Mouse (Mus musculus): ENCODE results near the gene Gm29666. TPM values are rescaled to one million over a fixed set of nuclear protein-coding genes. Genes with fewer than 3 reads are reported as not detected.

The Gm29666 gene
- polyA plus RNA-seq (2012; rRNA removed) = 0.05 and 0.09 TPM in 2 replicates

DNA sequence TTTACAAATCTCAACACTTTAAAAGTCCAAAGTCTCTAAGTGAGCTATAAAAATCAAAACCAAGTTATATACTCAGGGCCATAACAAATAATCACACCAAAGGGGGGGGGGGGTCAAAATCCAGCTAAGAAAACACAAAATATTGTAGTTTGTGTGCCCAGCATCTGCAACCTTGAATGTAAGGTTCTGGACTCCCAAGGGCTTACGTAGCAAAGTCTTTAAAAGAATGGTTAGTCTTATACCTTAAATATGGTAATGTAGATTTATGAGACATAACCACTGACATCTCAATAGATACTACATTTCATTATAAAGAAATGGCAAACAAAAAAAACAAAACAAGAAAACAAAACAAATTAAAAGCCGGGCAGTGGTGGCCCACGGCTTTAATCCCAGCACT, at the start of gene Gm29666:
TSS of gene Gm29666 (minus strand) at position 101 of the 400 bp plus-strand sequence.
- TF ChIP-seq POLR2A (IDR thresholded peaks at IDR 0.05; ENCODE audit: low read depth, low read length) = no peak
- no peak for TF ChIP-seq CTCF (IDR thresholded peaks at IDR 0.05; ENCODE audit: extremely low read depth, insufficient read length, insufficient replicate concordance, low read depth, low read length)
- H3K27ac ChIP-seq (ENCODE audit: insufficient read depth, low read depth, low read length) = no peak within 1 kb of the TSS
- H3K4me1 ChIP-seq (ENCODE audit: control insufficient read depth, insufficient read depth, insufficient read length, low read length) = peaks cover 3% of the 10 kb centered on the region; the same call in 1 of the 2 replicates
- WGBS = 92% methylated on average over 3 of the region's 3 CpGs
- H3K4me3 ChIP-seq (ENCODE audit: low read depth, low read length) = no peak within 1 kb of the TSS
- H3K36me3 ChIP-seq (ENCODE audit: control insufficient read depth, insufficient read depth, low read length) = no peaks in the 10 kb centered on the region
- H3K27me3 ChIP-seq (ENCODE audit: control insufficient read depth, insufficient read depth, low read length) = no peaks in the 10 kb centered on the region

GRCm38 (mm10) chr15:84968534-84968933, 48.7 kb upstream of the Gm29666 start:
- 80% methylated on average over 4 of the region's 4 CpGs for WGBS
- Histone ChIP-seq H3K4me3 (ENCODE audit: low read depth, low read length) (no peak overlapping the region), H3K36me3 (ENCODE audit: control insufficient read depth, insufficient read depth, low read length) (no peaks in the 10 kb centered on the region), H3K27me3 (ENCODE audit: control insufficient read depth, insufficient read depth, low read length) (no peaks in the 10 kb centered on the region), H3K27ac (ENCODE audit: insufficient read depth, low read depth, low read length) (no peak overlapping the region), H3K4me1 (ENCODE audit: control insufficient read depth, insufficient read depth, insufficient read length, low read length) (peaks cover 3% of the 10 kb centered on the region; the same call in 1 of the 2 replicates)
- TF ChIP-seq POLR2A (IDR thresholded peaks at IDR 0.05; ENCODE audit: low read depth, low read length) (no peak), CTCF (IDR thresholded peaks at IDR 0.05; ENCODE audit: extremely low read depth, insufficient read length, insufficient replicate concordance, low read depth, low read length) (no peak)

- Histone ChIP-seq H3K36me3 (ENCODE audit: control insufficient read depth, insufficient read depth, low read length) (no peaks in the 10 kb centered on the region), H3K4me1 (ENCODE audit: control insufficient read depth, insufficient read depth, insufficient read length, low read length) (peaks cover 3% of the 10 kb centered on the region; the same call in 1 of the 2 replicates), H3K27me3 (ENCODE audit: control insufficient read depth, insufficient read depth, low read length) (no peaks in the 10 kb centered on the region), H3K27ac (ENCODE audit: insufficient read depth, low read depth, low read length) (no peak overlapping the region), H3K4me3 (ENCODE audit: low read depth, low read length) (no peak overlapping the region)
- no peak for TF ChIP-seq POLR2A (IDR thresholded peaks at IDR 0.05; ENCODE audit: low read depth, low read length)
- TF ChIP-seq CTCF (IDR thresholded peaks at IDR 0.05; ENCODE audit: extremely low read depth, insufficient read length, insufficient replicate concordance, low read depth, low read length) = no peak
- 57% methylated on average over 7 of the region's 7 CpGs for WGBS
Observed at GRCm38 (mm10) chr15:84965575-84966360, 45.9 kb upstream of the Gm29666 start.

DNA sequence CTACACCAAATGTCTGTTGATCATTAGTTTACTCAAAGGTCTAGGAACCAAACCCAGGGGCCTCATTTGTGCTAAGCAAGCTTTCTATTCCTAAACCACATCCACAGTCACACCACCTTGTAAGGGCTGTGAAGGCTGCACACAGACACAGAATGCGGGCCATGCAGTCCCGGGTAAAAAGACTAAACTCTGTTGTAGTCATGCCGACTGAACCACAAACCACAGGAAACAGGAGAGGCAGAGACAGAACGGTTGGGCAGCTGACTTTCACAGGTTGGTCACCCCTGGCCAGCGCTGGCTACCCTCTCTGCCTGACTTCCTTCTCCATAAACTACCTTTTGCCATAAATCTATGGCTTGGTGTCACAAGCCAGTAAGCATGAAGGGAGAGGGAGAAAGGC, 44.9 kb upstream of the Gm29666 start:
- Histone ChIP-seq H3K27ac (ENCODE audit: insufficient read depth, low read depth, low read length) (no peak overlapping the region), H3K4me3 (ENCODE audit: low read depth, low read length) (no peak overlapping the region), H3K36me3 (ENCODE audit: control insufficient read depth, insufficient read depth, low read length) (no peaks in the 10 kb centered on the region), H3K27me3 (ENCODE audit: control insufficient read depth, insufficient read depth, low read length) (no peaks in the 10 kb centered on the region), H3K4me1 (ENCODE audit: control insufficient read depth, insufficient read depth, insufficient read length, low read length) (peaks cover 3% of the 10 kb centered on the region; the same call in 1 of the 2 replicates)
- WGBS = 74% methylated on average over 5 of the region's 5 CpGs
- TF ChIP-seq CTCF (IDR thresholded peaks at IDR 0.05; ENCODE audit: extremely low read depth, insufficient read length, insufficient replicate concordance, low read depth, low read length) = no peak
- no peak for TF ChIP-seq POLR2A (IDR thresholded peaks at IDR 0.05; ENCODE audit: low read depth, low read length)

DNA sequence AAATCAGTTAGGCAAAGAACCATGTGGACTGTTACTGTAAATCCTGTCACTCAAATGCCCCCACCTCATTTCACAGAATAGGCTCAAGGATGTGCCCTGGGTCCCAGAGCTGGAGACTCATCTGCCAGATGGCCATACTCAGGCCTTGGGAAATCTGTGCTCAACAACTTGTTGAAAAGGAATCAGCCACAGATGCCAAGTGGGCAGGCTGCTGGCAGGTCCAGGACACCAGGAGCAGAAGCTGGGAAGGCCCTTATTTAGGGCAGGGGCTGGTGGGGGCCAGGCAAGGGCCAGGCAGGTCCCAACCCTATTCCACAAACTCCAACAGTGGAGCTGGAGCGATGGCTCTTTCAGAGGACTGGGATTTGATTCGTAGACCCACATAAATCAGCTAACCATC, 42.7 kb upstream of the Gm29666 start:
- H3K27me3 ChIP-seq (ENCODE audit: control insufficient read depth, insufficient read depth, low read length) = no peaks in the 10 kb centered on the region
- no peaks in the 10 kb centered on the region; the same call in 1 of the 2 replicates for H3K36me3 ChIP-seq (ENCODE audit: control insufficient read depth, insufficient read depth, low read length)
- 93% methylated on average over 2 of the region's 2 CpGs for WGBS
- H3K27ac ChIP-seq (ENCODE audit: insufficient read depth, low read depth, low read length) = no peak overlapping the region
- no peak overlapping the region for H3K4me3 ChIP-seq (ENCODE audit: low read depth, low read length)
- TF ChIP-seq CTCF (IDR thresholded peaks at IDR 0.05; ENCODE audit: extremely low read depth, insufficient read length, insufficient replicate concordance, low read depth, low read length) = no peak
- TF ChIP-seq POLR2A (IDR thresholded peaks at IDR 0.05; ENCODE audit: low read depth, low read length) = no peak
- peaks cover 3% of the 10 kb centered on the region; the same call in 1 of the 2 replicates for H3K4me1 ChIP-seq (ENCODE audit: control insufficient read depth, insufficient read depth, insufficient read length, low read length)

GRCm38 (mm10) chr15:84960692-84961091, 40.9 kb upstream of the Gm29666 start:
- 58% methylated on average over 8 of the region's 8 CpGs for WGBS
- TF ChIP-seq CTCF (IDR thresholded peaks at IDR 0.05; ENCODE audit: extremely low read depth, insufficient read length, insufficient replicate concordance, low read depth, low read length) = no peak
- TF ChIP-seq POLR2A (IDR thresholded peaks at IDR 0.05; ENCODE audit: low read depth, low read length) = no peak
- no peak overlapping the region for H3K27ac ChIP-seq (ENCODE audit: insufficient read depth, low read depth, low read length)
- no peaks in the 10 kb centered on the region for H3K27me3 ChIP-seq (ENCODE audit: control insufficient read depth, insufficient read depth, low read length)
- H3K4me1 ChIP-seq (ENCODE audit: control insufficient read depth, insufficient read depth, insufficient read length, low read length) = peaks cover 3% of the 10 kb centered on the region; the same call in 1 of the 2 replicates
- no peak overlapping the region for H3K4me3 ChIP-seq (ENCODE audit: low read depth, low read length)
- H3K36me3 ChIP-seq (ENCODE audit: control insufficient read depth, insufficient read depth, low read length) = peaks cover 2% of the 10 kb centered on the region; the same call in 1 of the 2 replicates

DNA sequence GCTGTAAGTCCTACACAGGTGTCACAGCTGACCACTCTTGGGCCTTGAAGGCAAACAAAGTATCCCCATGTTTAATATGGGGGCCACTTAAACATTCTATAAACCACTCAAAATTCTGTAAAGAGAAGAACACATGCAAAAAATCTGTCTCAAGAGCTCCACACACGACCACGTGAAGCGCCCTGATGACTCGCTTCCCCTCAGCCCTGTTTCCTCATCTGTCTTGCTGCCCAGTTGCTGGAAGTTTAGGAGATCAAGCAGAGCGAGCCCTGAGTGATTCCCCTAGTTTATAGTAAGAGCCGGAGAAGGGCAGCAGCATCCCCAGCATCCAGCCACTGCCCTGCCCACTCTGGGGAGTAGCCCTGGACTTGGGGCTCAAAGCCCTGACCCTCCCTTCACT, 40.1 kb upstream of the Gm29666 start:
- H3K27me3 ChIP-seq (ENCODE audit: control insufficient read depth, insufficient read depth, low read length) = no peaks in the 10 kb centered on the region
- H3K36me3 ChIP-seq (ENCODE audit: control insufficient read depth, insufficient read depth, low read length) = peaks cover 2% of the 10 kb centered on the region; the same call in 1 of the 2 replicates
- H3K27ac ChIP-seq (ENCODE audit: insufficient read depth, low read depth, low read length) = no peak overlapping the region
- 86% methylated on average over 6 of the region's 6 CpGs for WGBS
- TF ChIP-seq POLR2A (IDR thresholded peaks at IDR 0.05; ENCODE audit: low read depth, low read length) (no peak), CTCF (IDR thresholded peaks at IDR 0.05; ENCODE audit: extremely low read depth, insufficient read length, insufficient replicate concordance, low read depth, low read length) (no peak)
- peaks cover under 1% of the 10 kb centered on the region; the same call in 1 of the 2 replicates for H3K4me1 ChIP-seq (ENCODE audit: control insufficient read depth, insufficient read depth, insufficient read length, low read length)
- H3K4me3 ChIP-seq (ENCODE audit: low read depth, low read length) = no peak overlapping the region
